Mouse (Mus musculus) gastrocnemius, postnatal 14 days (tissue): Measurements from ENCODE around the gene Oscar. TPM values are rescaled to one million over a fixed set of nuclear protein-coding genes. Genes with fewer than 3 reads are reported as not detected.
"Not testable (repeated sequence)": the region's sequence is repeated elsewhere in the genome, so short reads cannot be mapped to it uniquely, and the experiment has no call there.

Experiments
- DNase-seq: peaks from one replicate; pipeline ENCODE4 v3.0.0; 2021; ENCODE audit warnings: mixed read lengths
- intact Hi-C: fragments of 180-260 bp; cut with DNase I; formaldehyde crosslinking; loops from one replicate; pipeline ENCODE4 v1.15.1; 2025; ENCODE audit warnings: low total_unique reads
- microRNA-seq, 2 experiments: library from miRNA; unstranded; fragments of <30 nt; microRNA quantifications; one replicate each; pipeline ENCODE4 v1.2.0; 2021
- total RNA-seq, 2 experiments: library from RNA; stranded (reverse); gene quantifications; 2 replicates each; pipeline ENCODE4 v1.2.3; 2021

Gene Oscar
- total RNA-seq, 2 experiments from 2014 or later: 0.13 TPM; not detected in 1

DNA sequence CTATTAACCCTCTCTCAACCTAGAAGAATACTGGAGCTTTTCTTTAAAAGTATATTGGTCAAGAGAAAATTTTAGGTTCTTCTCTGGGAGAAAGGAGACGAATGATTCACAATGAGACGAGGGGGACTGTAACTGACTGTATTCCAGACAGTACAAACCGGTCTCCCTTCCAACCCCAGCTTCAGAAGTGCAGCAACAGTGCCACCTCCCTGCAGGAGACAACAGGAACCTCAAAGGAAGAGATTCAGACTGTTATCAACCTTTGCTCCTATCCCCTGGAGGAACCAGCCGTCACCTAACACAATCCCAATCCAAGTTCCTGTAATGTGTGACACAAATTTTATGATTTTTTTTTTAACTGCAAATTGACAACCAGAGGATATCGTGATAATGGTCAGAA lies 41.7 kb downstream of the Oscar start:
- DNase-seq: no peak
- intact Hi-C loops: no loop called here

DNA sequence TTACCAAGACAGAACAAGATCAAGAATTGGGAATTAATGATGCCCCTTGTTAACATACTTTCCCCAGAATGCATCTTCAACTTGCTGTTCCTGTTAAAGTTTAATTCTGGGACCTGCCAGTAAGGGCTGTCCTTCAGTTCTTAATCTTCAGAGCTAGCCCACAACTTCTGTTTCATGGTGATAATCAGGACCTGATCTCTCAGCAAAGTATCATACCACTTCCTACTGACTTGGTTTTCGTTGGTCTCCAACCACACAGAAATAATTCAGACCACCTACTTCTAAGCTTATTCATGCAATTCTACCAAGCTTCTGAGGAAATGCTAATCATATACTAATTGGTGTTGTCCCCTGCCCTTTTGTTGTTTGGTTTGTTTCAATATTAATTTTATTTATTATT lies 44.1 kb downstream of the Oscar start:
- no peak for DNase-seq
- intact Hi-C loops: no loop called here

DNA sequence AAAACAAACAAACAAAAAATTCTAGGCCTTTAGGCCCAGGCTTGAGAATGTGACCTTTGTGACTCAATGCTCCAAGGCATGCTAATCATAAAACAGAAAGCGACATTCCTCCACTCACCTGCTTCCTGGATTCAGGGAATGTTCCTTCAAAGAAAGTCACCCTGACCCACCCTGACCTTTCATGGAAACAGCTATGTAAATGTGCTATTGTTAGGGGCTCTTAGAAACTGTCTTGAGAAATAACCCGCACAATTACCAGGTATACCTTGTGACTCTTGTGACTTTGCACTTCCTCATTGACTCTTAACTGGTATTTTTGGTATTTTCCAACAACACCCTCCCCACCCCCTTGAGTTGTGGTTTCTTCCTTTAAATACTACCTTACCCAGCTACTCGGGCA lies 45.4 kb downstream of the Oscar start:
- intact Hi-C loops, DNase-seq: not testable (repeated sequence)

DNA sequence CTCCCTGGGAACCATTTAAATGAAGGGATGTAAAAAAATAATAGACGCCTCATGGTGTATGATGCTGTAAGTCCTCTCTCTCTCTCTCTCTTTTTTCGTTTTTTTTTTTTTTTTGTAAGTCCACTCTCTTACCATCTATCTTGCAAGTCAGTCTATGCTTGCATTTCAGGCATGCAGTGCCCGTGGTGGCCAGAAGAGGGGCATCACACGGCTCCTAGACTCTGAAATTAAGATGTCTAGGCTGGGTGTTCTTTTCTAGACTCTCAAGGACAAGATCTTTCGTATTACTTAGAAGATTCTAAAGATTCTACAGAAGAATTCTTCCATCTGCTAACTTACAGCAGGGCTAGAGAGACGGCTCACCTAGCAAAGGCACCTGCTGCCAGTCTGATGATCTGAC lies 46.2 kb downstream of the Oscar start:
- intact Hi-C loops: no loop called here
- no peak for DNase-seq

DNA sequence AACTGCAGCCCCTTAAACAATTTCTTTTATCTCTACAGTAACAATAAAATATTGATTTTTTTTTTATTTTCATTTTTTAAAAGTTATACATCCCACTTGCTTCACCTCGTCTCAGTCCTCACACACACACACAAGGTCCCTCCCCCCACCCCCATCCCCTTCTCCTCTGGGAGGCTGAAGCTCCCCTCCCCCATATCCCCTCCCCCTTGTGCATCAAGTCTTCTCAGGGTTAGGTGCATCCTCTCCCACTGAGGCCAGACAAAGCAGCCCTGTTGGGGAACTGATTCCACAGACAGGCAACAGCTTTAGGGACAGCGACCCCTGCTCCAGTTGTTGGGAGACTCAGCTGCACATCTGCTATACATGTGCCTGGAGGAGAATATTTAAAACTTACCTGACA lies 48.6 kb downstream of the Oscar start:
- intact Hi-C loops: no loop called here
- no peak for DNase-seq

Small RNA genes within 50 kb of the gene (microRNA-seq; reads per million reads assigned to microRNA genes)
- 0 reads per million in 2 experiments for gene Gm25100
- gene Mir3572: 2.0 to 2.9 reads per million in 2 experiments

Other genes with a start within 250 kb of the Oscar start
- not detected for gene Cacng8, start 225.5 kb downstream of the Oscar start, total RNA-seq
- 10 to 100 TPM; 79.3 to 91.5 TPM for gene Cacng6, start 192.0 kb downstream of the Oscar start, total RNA-seq
- under 1 TPM in 1 of 2 experiments, not detected in 1; 0.12 TPM for gene Tarm1, start 113.5 kb downstream of the Oscar start, total RNA-seq
- 100 to 1,000 TPM; 731 to 849 TPM for gene Ndufa3, start 1.2 kb upstream of the Oscar start, total RNA-seq
- gene Tfpt, start 13.8 kb upstream of the Oscar start, total RNA-seq: 10 to 100 TPM; 11.5 to 14.6 TPM
- 10 to 100 TPM; 24.7 to 27.4 TPM for gene Prpf31, start 13.8 kb upstream of the Oscar start, total RNA-seq
- gene Cnot3, start 29.1 kb upstream of the Oscar start, total RNA-seq: 10 to 100 TPM; 18.0 to 22.3 TPM
- gene Leng1, start 49.7 kb upstream of the Oscar start, total RNA-seq: 1 to 10 TPM; 4.8 to 5.6 TPM
- gene Tmc4, start 61.4 kb upstream of the Oscar start, total RNA-seq: under 1 TPM; 0.64 to 0.84 TPM
- 10 to 100 TPM; 37.3 to 40.6 TPM for gene Tsen34, start 76.7 kb upstream of the Oscar start, total RNA-seq
- 10 to 100 TPM; 10.6 to 12.8 TPM for gene Mboat7, start 77.4 kb upstream of the Oscar start, total RNA-seq
- gene Rps9, start 87.8 kb upstream of the Oscar start, total RNA-seq: 100 to 1,000 TPM; 561 to 608 TPM
- gene Pirb, start 104.2 kb upstream of the Oscar start, total RNA-seq: 1 to 10 TPM; 1.0 to 1.3 TPM
- gene Gm15448, start 209.5 kb upstream of the Oscar start, total RNA-seq: under 1 TPM in 1 of 2 experiments, not detected in 1; 0.10 TPM
- under 1 TPM; 0.16 to 0.18 TPM for gene Pira2, start 228.9 kb upstream of the Oscar start, total RNA-seq